Mouse (Mus musculus): ENCODE results near the gene Srsf4. TPM values are rescaled to one million over a fixed set of nuclear protein-coding genes. Genes with fewer than 3 reads are reported as not detected.

Gene Srsf4
- total and polyA plus RNA-seq, 3 experiments: 14.5 to 105 (median 47.2) TPM

- Histone ChIP-seq H3K79me2 (replicated peaks; ENCODE audit: control insufficient read depth, extremely low read depth, insufficient read depth, poor library complexity, severe bottlenecking) (peaks cover 75% of the 10 kb centered on the region), H3K4me3 (replicated peaks in 1 of 3; ENCODE audit: low read depth in 2 of 3, low read length in 2 of 3, poor library complexity in 1 of 3) (no peak overlapping the region), H3K36me3 (replicated peaks in 1 of 2; ENCODE audit: control insufficient read depth in 1 of 2, insufficient read depth in 1 of 2, low read length in 1 of 2) (peaks cover 45 to 89% of the 10 kb centered on the region in 2 experiments), H3K4me1 (ENCODE audit: control insufficient read depth in 1 of 2, insufficient read depth in 2 of 2) (peaks cover 0 to 9% of the 10 kb centered on the region in 2 experiments; a peak in 2 of 4 replicates), H3K27me3 (replicated peaks) (no peaks in the 10 kb centered on the region), H3K27ac (ENCODE audit: insufficient read depth, low read depth) (no peak overlapping the region), H3K4me2 (ENCODE audit: insufficient read depth, low read depth, poor library complexity, severe bottlenecking) (no peak overlapping the region), H3K9ac (ENCODE audit: insufficient read depth, low read depth) (no peak overlapping the region), H3K9me3 (replicated peaks; ENCODE audit: low read length) (no peaks in the 10 kb centered on the region)
- dilution Hi-C loops (cut with MboI; ENCODE audit: extremely low pct_ligation_motif_present, extremely low pct_unique_long_range_greater_than_20kb, low sequenced_read_pairs) (no loop called here), in situ Hi-C loops (cut with MboI; ENCODE audit: low pct_ligation_motif_present, low pct_unique_long_range_greater_than_20kb, low sequenced_read_pairs) (no loop called here)
- no peak for TF ChIP-seq ZMIZ1 (IDR thresholded peaks at IDR 0.05; ENCODE audit: low read depth, low read length)
- no peak for DNase-seq (ENCODE audit: extremely low read depth)
These were observed 15.1 kb downstream of the Srsf4 start for GRCm38 (mm10) chr4:131888564-131888963.

- H3K4me3 ChIP-seq (replicated peaks in 1 of 3; ENCODE audit: low read depth in 2 of 3, low read length in 2 of 3, poor library complexity in 1 of 3): no peak overlapping the region
- in situ Hi-C loops (cut with MboI; ENCODE audit: low pct_ligation_motif_present, low pct_unique_long_range_greater_than_20kb, low sequenced_read_pairs): no loop called here
- no peak overlapping the region for H3K9ac ChIP-seq (ENCODE audit: insufficient read depth, low read depth)
- H3K9me3 ChIP-seq (replicated peaks; ENCODE audit: low read length): no peaks in the 10 kb centered on the region
- no peak for DNase-seq (ENCODE audit: extremely low read depth)
- H3K36me3 ChIP-seq (replicated peaks in 1 of 2; ENCODE audit: control insufficient read depth in 1 of 2, insufficient read depth in 1 of 2, low read length in 1 of 2): peaks cover 53 to 85% of the 10 kb centered on the region in 2 experiments
- H3K27ac ChIP-seq (ENCODE audit: insufficient read depth, low read depth): no peak overlapping the region
- H3K4me1 ChIP-seq (ENCODE audit: control insufficient read depth in 1 of 2, insufficient read depth in 2 of 2): peaks cover 0 to 16% of the 10 kb centered on the region in 2 experiments; a peak in 2 of 4 replicates
- no peak overlapping the region for H3K4me2 ChIP-seq (ENCODE audit: insufficient read depth, low read depth, poor library complexity, severe bottlenecking)
- H3K79me2 ChIP-seq (replicated peaks; ENCODE audit: control insufficient read depth, extremely low read depth, insufficient read depth, poor library complexity, severe bottlenecking): peaks cover 54% of the 10 kb centered on the region
- no peaks in the 10 kb centered on the region for H3K27me3 ChIP-seq (replicated peaks)
- dilution Hi-C loops (cut with MboI; ENCODE audit: extremely low pct_ligation_motif_present, extremely low pct_unique_long_range_greater_than_20kb, low sequenced_read_pairs): no loop called here
- no peak for TF ChIP-seq KAT2A (IDR thresholded peaks at IDR 0.05; ENCODE audit: insufficient replicate concordance, low read length)
- TF ChIP-seq MAZ (IDR thresholded peaks at IDR 0.05; ENCODE audit: low read depth, low read length): no peak
- TF ChIP-seq TCF12 (IDR thresholded peaks at IDR 0.05; ENCODE audit: low read depth, low read length): no peak
- no peak for TF ChIP-seq ETS1 (conservative IDR thresholded peaks at IDR 0.05; ENCODE audit: low read depth, low read length)
- TF ChIP-seq USF1 (IDR thresholded peaks at IDR 0.05; ENCODE audit: low read depth, low read length): no peak
- no peak for TF ChIP-seq ZNF384 (IDR thresholded peaks at IDR 0.05; ENCODE audit: low read depth, low read length)
- TF ChIP-seq MAFK (IDR thresholded peaks at IDR 0.05; ENCODE audit: insufficient replicate concordance, low read length): no peak
- no peak for TF ChIP-seq POLR2A (IDR thresholded peaks at IDR 0.05; ENCODE audit: low read depth, low read length)
- no peak for TF ChIP-seq RCOR1 (conservative IDR thresholded peaks at IDR 0.05; ENCODE audit: low read depth, low read length)
- TF ChIP-seq CTCF (conservative IDR thresholded peaks at IDR 0.05 in 1 of 2, IDR thresholded peaks at IDR 0.05 in 1 of 2; ENCODE audit: low read depth in 2 of 2, low read length in 2 of 2): no peak
- TF ChIP-seq POLR2AphosphoS2 (IDR thresholded peaks at IDR 0.05; ENCODE audit: low read depth, low read length): no peak
These were observed 17.3 kb downstream of the Srsf4 start for GRCm38 (mm10) chr4:131890692-131891091.

- H3K27me3 ChIP-seq (replicated peaks): no peaks in the 10 kb centered on the region
- in situ Hi-C loops (cut with MboI; ENCODE audit: low pct_ligation_motif_present, low pct_unique_long_range_greater_than_20kb, low sequenced_read_pairs): no loop called here
- H3K36me3 ChIP-seq (replicated peaks in 1 of 2; ENCODE audit: control insufficient read depth in 1 of 2, insufficient read depth in 1 of 2, low read length in 1 of 2): peaks cover 77 to 81% of the 10 kb centered on the region in 2 experiments
- no peak for TF ChIP-seq CTCF (conservative IDR thresholded peaks at IDR 0.05 in 1 of 2, IDR thresholded peaks at IDR 0.05 in 1 of 2; ENCODE audit: low read depth in 2 of 2, low read length in 2 of 2)
- TF ChIP-seq PAX5 (IDR thresholded peaks at IDR 0.05; ENCODE audit: low read length): no peak
- TF ChIP-seq UBTF (IDR thresholded peaks at IDR 0.05; ENCODE audit: low read depth, low read length): no peak
- no peak for TF ChIP-seq RCOR1 (conservative IDR thresholded peaks at IDR 0.05; ENCODE audit: low read depth, low read length)
- no peak for TF ChIP-seq JUND (conservative IDR thresholded peaks at IDR 0.05; ENCODE audit: low read depth, low read length)
- TF ChIP-seq SIN3A (IDR thresholded peaks at IDR 0.05; ENCODE audit: low read length): no peak
- TF ChIP-seq MAFK (IDR thresholded peaks at IDR 0.05; ENCODE audit: insufficient replicate concordance, low read length): no peak
- TF ChIP-seq EP300 (IDR thresholded peaks at IDR 0.05; ENCODE audit: low read length): no peak
- no peak for TF ChIP-seq CHD2 (IDR thresholded peaks at IDR 0.05; ENCODE audit: low read length)
- TF ChIP-seq NELFE (IDR thresholded peaks at IDR 0.05; ENCODE audit: low read depth, low read length): no peak
- no peak for TF ChIP-seq POLR2AphosphoS2 (IDR thresholded peaks at IDR 0.05; ENCODE audit: low read depth, low read length)
- TF ChIP-seq ZKSCAN1 (IDR thresholded peaks at IDR 0.05; ENCODE audit: borderline replicate concordance, low read depth, low read length): no peak
- no peak for TF ChIP-seq POLR2A (IDR thresholded peaks at IDR 0.05; ENCODE audit: low read depth, low read length)
- TF ChIP-seq TCF12 (IDR thresholded peaks at IDR 0.05; ENCODE audit: low read depth, low read length): no peak
- TF ChIP-seq MAZ (IDR thresholded peaks at IDR 0.05; ENCODE audit: low read depth, low read length): no peak
- TF ChIP-seq MAX (IDR thresholded peaks at IDR 0.05; ENCODE audit: low read length): no peak
- no peak for TF ChIP-seq SMC3 (IDR thresholded peaks at IDR 0.05; ENCODE audit: low read depth, low read length)
- H3K27ac ChIP-seq (ENCODE audit: insufficient read depth, low read depth): no peak overlapping the region
- dilution Hi-C loops (cut with MboI; ENCODE audit: extremely low pct_ligation_motif_present, extremely low pct_unique_long_range_greater_than_20kb, low sequenced_read_pairs): no loop called here
- H3K9ac ChIP-seq (ENCODE audit: insufficient read depth, low read depth): no peak overlapping the region
- no peaks in the 10 kb centered on the region for H3K79me2 ChIP-seq (replicated peaks; ENCODE audit: control insufficient read depth, extremely low read depth, insufficient read depth, poor library complexity, severe bottlenecking)
- no peak overlapping the region for H3K4me3 ChIP-seq (replicated peaks in 1 of 3; ENCODE audit: low read depth in 2 of 3, low read length in 2 of 3, poor library complexity in 1 of 3)
- H3K9me3 ChIP-seq (replicated peaks; ENCODE audit: low read length): no peaks in the 10 kb centered on the region
- H3K4me2 ChIP-seq (ENCODE audit: insufficient read depth, low read depth, poor library complexity, severe bottlenecking): no peak overlapping the region
- peaks cover 2 to 27% of the 10 kb centered on the region in 2 experiments; a peak in 3 of 4 replicates for H3K4me1 ChIP-seq (ENCODE audit: control insufficient read depth in 1 of 2, insufficient read depth in 2 of 2)
- DNase-seq (ENCODE audit: extremely low read depth): no peak
These were observed 23.7 kb downstream of the Srsf4 start for GRCm38 (mm10) chr4:131897109-131897508.
